Mouse (Mus musculus): ENCODE measurements around the gene Wwox. TPM values are rescaled to one million over a fixed set of nuclear protein-coding genes. Genes with fewer than 3 reads are reported as not detected.

Gene Wwox
- total and polyA plus RNA-seq, 3 experiments = 7.6 to 61.8 (median 12.2) TPM

GRCm38 (mm10) chr8:114594811-114595210 is 155.4 kb downstream of the Wwox start:
- Histone ChIP-seq H3K27me3 (ENCODE audit: control insufficient read depth in 1 of 2, insufficient read depth in 2 of 2, low read length in 2 of 2) (no peaks in the 10 kb centered on the region), H3K27ac (ENCODE audit: control insufficient read depth, low read depth, low read length) (no peak overlapping the region), H3K4me3 (ENCODE audit: control insufficient read depth in 1 of 2, insufficient read depth in 1 of 2, low read depth in 2 of 2, low read length in 2 of 2) (no peak overlapping the region), H3K4me1 (ENCODE audit: control insufficient read depth in 1 of 2, insufficient read depth in 2 of 2, low read length in 2 of 2) (no peaks in the 10 kb centered on the region), H3K9ac (ENCODE audit: control insufficient read depth, low read depth, low read length, poor library complexity, severe bottlenecking) (no peak overlapping the region), H3K9me3 (replicated peaks; ENCODE audit: insufficient read depth, low read length) (no peaks in the 10 kb centered on the region), H3K36me3 (ENCODE audit: control insufficient read depth in 1 of 2, insufficient read depth in 2 of 2, low read length in 2 of 2) (no peaks in the 10 kb centered on the region), H3K79me2 (ENCODE audit: control insufficient read depth, insufficient read depth, low read length, poor library complexity) (no peaks in the 10 kb centered on the region)
- no peak for TF ChIP-seq RAD21 (IDR thresholded peaks at IDR 0.05; ENCODE audit: low read depth, low read length)
- TF ChIP-seq ELF1 (IDR thresholded peaks at IDR 0.05; ENCODE audit: low read depth, low read length) = no peak
- no peak for TF ChIP-seq CHD1 (IDR thresholded peaks at IDR 0.05; ENCODE audit: low read depth, low read length)
- TF ChIP-seq ETS1 (IDR thresholded peaks at IDR 0.05; ENCODE audit: low read depth, low read length) = no peak
- TF ChIP-seq SMC3 (IDR thresholded peaks at IDR 0.05; ENCODE audit: low read depth, low read length) = no peak
- TF ChIP-seq GATA1 (IDR thresholded peaks at IDR 0.05; ENCODE audit: low read depth, low read length) = no peak
- no peak for TF ChIP-seq UBTF (IDR thresholded peaks at IDR 0.05; ENCODE audit: borderline replicate concordance, insufficient read depth, low read depth, low read length)
- TF ChIP-seq CHD2 (IDR thresholded peaks at IDR 0.05; ENCODE audit: low read length) = no peak
- no peak for TF ChIP-seq ZKSCAN1 (IDR thresholded peaks at IDR 0.05; ENCODE audit: low read depth, low read length)
- no peak for TF ChIP-seq GABPA (IDR thresholded peaks at IDR 0.05; ENCODE audit: low read depth, low read length)
- no peak for TF ChIP-seq MAZ (IDR thresholded peaks at IDR 0.05; ENCODE audit: low read depth, low read length)
- TF ChIP-seq SIN3A (IDR thresholded peaks at IDR 0.05; ENCODE audit: low read length) = no peak
- no peak for TF ChIP-seq POLR2AphosphoS5 (IDR thresholded peaks at IDR 0.05; ENCODE audit: borderline replicate concordance, low read depth, low read length)
- TF ChIP-seq HCFC1 (IDR thresholded peaks at IDR 0.05; ENCODE audit: low read depth, low read length) = no peak
- TF ChIP-seq ZMIZ1 (IDR thresholded peaks at IDR 0.05; ENCODE audit: low read depth, low read length) = no peak
- no peak for TF ChIP-seq KAT2A (conservative IDR thresholded peaks at IDR 0.05; ENCODE audit: low read depth, low read length)
- TF ChIP-seq RCOR1 (IDR thresholded peaks at IDR 0.05; ENCODE audit: low read depth, low read length) = no peak
- TF ChIP-seq USF1 (IDR thresholded peaks at IDR 0.05; ENCODE audit: low read depth, low read length) = no peak
- TF ChIP-seq TBP (IDR thresholded peaks at IDR 0.05; ENCODE audit: low read depth, low read length) = no peak
- no peak for DNase-seq (ENCODE audit: low read depth, low spot score)

DNA sequence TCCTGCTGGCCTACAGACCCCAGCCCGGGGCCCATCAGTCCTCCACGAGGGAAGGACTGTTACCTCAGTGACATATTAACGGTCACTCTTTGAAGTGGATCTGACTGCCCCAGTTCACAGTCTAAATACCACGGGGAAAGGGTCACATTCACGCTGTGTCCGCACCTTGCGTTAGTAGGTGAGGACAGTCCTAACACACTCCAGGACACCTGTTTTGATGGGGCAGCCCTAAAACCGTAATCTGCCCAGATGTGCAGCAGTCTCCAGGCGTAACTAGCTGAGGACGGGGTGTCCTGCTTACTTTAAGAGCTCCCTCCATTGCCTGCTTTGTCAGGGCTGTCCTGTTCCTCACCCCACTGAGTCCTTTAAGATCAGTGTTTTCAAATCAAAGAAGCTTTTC is 160.1 kb downstream of the Wwox start:
- H3K36me3 ChIP-seq (ENCODE audit: control insufficient read depth in 1 of 2, insufficient read depth in 2 of 2, low read length in 2 of 2) = no peaks in the 10 kb centered on the region
- H3K4me1 ChIP-seq (ENCODE audit: control insufficient read depth in 1 of 2, insufficient read depth in 2 of 2, low read length in 2 of 2) = no peaks in the 10 kb centered on the region
- H3K27ac ChIP-seq (ENCODE audit: control insufficient read depth, low read depth, low read length) = no peak overlapping the region
- TF ChIP-seq CHD2 (IDR thresholded peaks at IDR 0.05; ENCODE audit: low read length) (no peak), POLR2A (IDR thresholded peaks at IDR 0.05; ENCODE audit: control insufficient read depth in 1 of 2, insufficient read depth in 1 of 2, low read depth in 1 of 2, low read length in 2 of 2, poor library complexity in 1 of 2) (no peak), ZC3H11A (IDR thresholded peaks at IDR 0.05; ENCODE audit: low read depth, low read length) (no peak), EP300 (IDR thresholded peaks at IDR 0.05; ENCODE audit: low read depth in 1 of 2, low read length in 2 of 2) (no peak), MXI1 (IDR thresholded peaks at IDR 0.05; ENCODE audit: low read depth, low read length) (no peak), MAZ (IDR thresholded peaks at IDR 0.05; ENCODE audit: low read depth, low read length) (no peak), MYC (IDR thresholded peaks at IDR 0.05; ENCODE audit: low read depth, low read length) (no peak), NRF1 (IDR thresholded peaks at IDR 0.05; ENCODE audit: insufficient read depth, low read depth, low read length, poor library complexity, severe bottlenecking) (no peak), RAD21 (IDR thresholded peaks at IDR 0.05; ENCODE audit: low read depth, low read length) (no peak)
- no peaks in the 10 kb centered on the region for H3K9me3 ChIP-seq (replicated peaks; ENCODE audit: insufficient read depth, low read length)
- H3K4me3 ChIP-seq (ENCODE audit: control insufficient read depth in 1 of 2, insufficient read depth in 1 of 2, low read depth in 2 of 2, low read length in 2 of 2) = no peak overlapping the region
- no peak for DNase-seq (ENCODE audit: low read depth, low spot score)
- no peak overlapping the region for H3K9ac ChIP-seq (ENCODE audit: control insufficient read depth, low read depth, low read length, poor library complexity, severe bottlenecking)
- no peaks in the 10 kb centered on the region for H3K79me2 ChIP-seq (ENCODE audit: control insufficient read depth, insufficient read depth, low read length, poor library complexity)
- H3K27me3 ChIP-seq (ENCODE audit: control insufficient read depth in 1 of 2, insufficient read depth in 2 of 2, low read length in 2 of 2) = no peaks in the 10 kb centered on the region
